Mouse (Mus musculus): Measurements from ENCODE around the gene Mxra8. TPM values are rescaled to one million over a fixed set of nuclear protein-coding genes. Genes with fewer than 3 reads are reported as not detected.

Mxra8 gene
- total and polyA plus RNA-seq, 2 experiments from 2014 or later = 57.8 to 99.5 TPM

GRCm38 (mm10) chr4:155841651-155842270 is 2.3 kb downstream of the Mxra8 start:
- Histone ChIP-seq H3K4me3 (ENCODE audit: low read depth, low read length) (peak overlapping the region; percentile 46; the same call in 1 of the 2 replicates), H3K4me2 (ENCODE audit: low read depth, low read length) (peak overlapping the region; percentile 66), H3K27ac (ENCODE audit: low read depth) (no peak overlapping the region), H3K36me3 (replicated peaks; ENCODE audit: control insufficient read depth, insufficient read depth, low read length) (no peaks in the 10 kb centered on the region), H3K27me3 (ENCODE audit: control insufficient read depth, insufficient read depth, low read length) (0 out of 2 replicates have a peak, but pooled peaks cover 6% of the 10 kb centered on the region), H3K9ac (replicated peaks; ENCODE audit: low read depth, low read length) (no peak overlapping the region), H3K4me1 (ENCODE audit: control insufficient read depth, insufficient read depth) (peaks cover 18% of the 10 kb centered on the region; the same call in 1 of the 2 replicates), H3K9me3 (replicated peaks; ENCODE audit: control insufficient read depth, low read length) (no peaks in the 10 kb centered on the region)
- TF ChIP-seq EP300 (IDR thresholded peaks at IDR 0.05; ENCODE audit: low read depth) (no peak), CTCF (IDR thresholded peaks at IDR 0.05; ENCODE audit: low read depth) (no peak)
- no peak for ATAC-seq (ENCODE audit: insufficient read depth, low read depth)
- 54% methylated on average over 38 of the region's 38 CpGs for WGBS
- DNase-seq (ENCODE audit: low spot score) = no peak

GRCm38 (mm10) chr4:155843231-155843630 is 3.8 kb downstream of the Mxra8 start:
- H3K4me1 ChIP-seq (ENCODE audit: control insufficient read depth, insufficient read depth) = peaks cover 20% of the 10 kb centered on the region
- TF ChIP-seq EP300 (IDR thresholded peaks at IDR 0.05; ENCODE audit: low read depth) = no peak
- no peak for TF ChIP-seq CTCF (IDR thresholded peaks at IDR 0.05; ENCODE audit: low read depth)

GRCm38 (mm10) chr4:155846871-155847578 is 7.5 kb downstream of the Mxra8 start, which contains the start of gene Dvl1:
TSS of gene Dvl1 (plus strand) at chr4:155847402.
- Histone ChIP-seq H3K4me1 (ENCODE audit: control insufficient read depth, insufficient read depth) (peaks cover 16% of the 10 kb centered on the region), H3K4me2 (ENCODE audit: low read depth, low read length) (peak within 1 kb of the TSS; percentile 74), H3K9ac (replicated peaks; ENCODE audit: low read depth, low read length) (peak within 1 kb of the TSS; percentile 80), H3K36me3 (replicated peaks; ENCODE audit: control insufficient read depth, insufficient read depth, low read length) (no peaks in the 10 kb centered on the region), H3K27ac (ENCODE audit: low read depth) (peak within 1 kb of the TSS; percentile 49), H3K9me3 (replicated peaks; ENCODE audit: control insufficient read depth, low read length) (no peaks in the 10 kb centered on the region), H3K27me3 (ENCODE audit: control insufficient read depth, insufficient read depth, low read length) (no peaks in the 10 kb centered on the region), H3K4me3 (ENCODE audit: low read depth, low read length) (peak within 1 kb of the TSS; percentile 63)
- ATAC-seq (ENCODE audit: insufficient read depth, low read depth) (peak; percentile 94), DNase-seq (ENCODE audit: low spot score) (peak; percentile 88)
- 2% methylated on average over 43 of the region's 65 CpGs for WGBS
- TF ChIP-seq EP300 (IDR thresholded peaks at IDR 0.05; ENCODE audit: low read depth) (no peak), CTCF (IDR thresholded peaks at IDR 0.05; ENCODE audit: low read depth) (peak; percentile 39)

More at GRCm38 (mm10) chr4:155843231-155843630, 3.8 kb downstream of the Mxra8 start:
- no peak for ATAC-seq (ENCODE audit: insufficient read depth, low read depth)
- Histone ChIP-seq H3K9ac (replicated peaks; ENCODE audit: low read depth, low read length) (no peak overlapping the region), H3K4me3 (ENCODE audit: low read depth, low read length) (no peak overlapping the region), H3K36me3 (replicated peaks; ENCODE audit: control insufficient read depth, insufficient read depth, low read length) (no peaks in the 10 kb centered on the region), H3K9me3 (replicated peaks; ENCODE audit: control insufficient read depth, low read length) (no peaks in the 10 kb centered on the region), H3K4me2 (ENCODE audit: low read depth, low read length) (no peak overlapping the region), H3K27ac (ENCODE audit: low read depth) (no peak overlapping the region), H3K27me3 (ENCODE audit: control insufficient read depth, insufficient read depth, low read length) (0 out of 2 replicates have a peak, but pooled peaks cover 6% of the 10 kb centered on the region)
- WGBS = 82% methylated on average over 5 of the region's 5 CpGs
- DNase-seq (ENCODE audit: low spot score) = no peak

DNA sequence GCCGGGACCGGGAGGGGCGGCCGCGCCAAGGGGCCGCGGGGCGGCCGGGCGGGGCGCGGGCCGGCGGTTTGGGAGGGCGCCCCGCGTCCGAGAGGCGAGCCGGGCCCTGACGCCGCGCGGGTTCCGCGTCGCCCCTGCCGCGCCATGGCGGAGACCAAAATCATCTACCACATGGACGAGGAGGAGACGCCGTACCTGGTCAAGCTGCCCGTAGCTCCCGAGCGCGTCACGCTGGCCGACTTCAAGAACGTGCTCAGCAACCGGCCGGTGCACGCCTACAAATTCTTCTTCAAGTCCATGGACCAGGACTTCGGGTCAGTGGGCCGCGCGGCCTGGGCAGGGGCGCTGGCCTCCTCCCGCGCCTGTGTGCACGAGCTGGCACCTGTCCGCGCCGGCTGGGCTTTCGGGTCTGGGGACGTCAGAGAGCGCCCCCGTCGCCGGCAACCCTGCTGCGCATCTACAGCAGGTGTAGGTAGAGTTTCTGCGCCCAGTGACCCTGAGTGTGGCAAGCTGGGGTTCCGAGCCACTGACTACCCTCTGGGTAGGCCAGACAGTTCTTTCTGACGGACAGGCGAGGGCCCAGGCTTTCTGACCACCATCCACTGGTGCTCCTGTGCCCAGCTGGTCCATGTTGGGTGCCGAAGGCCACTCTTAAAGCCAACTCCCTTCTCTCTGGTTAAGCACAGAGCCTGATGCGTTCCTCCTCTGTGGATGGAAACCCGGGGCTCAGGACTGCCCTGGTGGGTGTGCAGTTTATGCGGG is 8.3 kb downstream of the Mxra8 start:
- ATAC-seq (ENCODE audit: insufficient read depth, low read depth) (peak; percentile 46), DNase-seq (ENCODE audit: low spot score) (peak; percentile 11)
- H3K4me2 ChIP-seq (ENCODE audit: low read depth, low read length) = peak overlapping the region; percentile 74
- peak overlapping the region; percentile 49 for H3K27ac ChIP-seq (ENCODE audit: low read depth)
- no peaks in the 10 kb centered on the region for H3K36me3 ChIP-seq (replicated peaks; ENCODE audit: control insufficient read depth, insufficient read depth, low read length)
- H3K27me3 ChIP-seq (ENCODE audit: control insufficient read depth, insufficient read depth, low read length) = no peaks in the 10 kb centered on the region
- H3K4me1 ChIP-seq (ENCODE audit: control insufficient read depth, insufficient read depth) = peaks cover 16% of the 10 kb centered on the region
- H3K9ac ChIP-seq (replicated peaks; ENCODE audit: low read depth, low read length) = peak overlapping the region; percentile 80
- no peaks in the 10 kb centered on the region for H3K9me3 ChIP-seq (replicated peaks; ENCODE audit: control insufficient read depth, low read length)
- WGBS = 2% methylated on average over 55 of the region's 69 CpGs
- peak overlapping the region; percentile 63 for H3K4me3 ChIP-seq (ENCODE audit: low read depth, low read length)
- TF ChIP-seq CTCF (IDR thresholded peaks at IDR 0.05; ENCODE audit: low read depth) (no peak), EP300 (IDR thresholded peaks at IDR 0.05; ENCODE audit: low read depth) (no peak)

DNA sequence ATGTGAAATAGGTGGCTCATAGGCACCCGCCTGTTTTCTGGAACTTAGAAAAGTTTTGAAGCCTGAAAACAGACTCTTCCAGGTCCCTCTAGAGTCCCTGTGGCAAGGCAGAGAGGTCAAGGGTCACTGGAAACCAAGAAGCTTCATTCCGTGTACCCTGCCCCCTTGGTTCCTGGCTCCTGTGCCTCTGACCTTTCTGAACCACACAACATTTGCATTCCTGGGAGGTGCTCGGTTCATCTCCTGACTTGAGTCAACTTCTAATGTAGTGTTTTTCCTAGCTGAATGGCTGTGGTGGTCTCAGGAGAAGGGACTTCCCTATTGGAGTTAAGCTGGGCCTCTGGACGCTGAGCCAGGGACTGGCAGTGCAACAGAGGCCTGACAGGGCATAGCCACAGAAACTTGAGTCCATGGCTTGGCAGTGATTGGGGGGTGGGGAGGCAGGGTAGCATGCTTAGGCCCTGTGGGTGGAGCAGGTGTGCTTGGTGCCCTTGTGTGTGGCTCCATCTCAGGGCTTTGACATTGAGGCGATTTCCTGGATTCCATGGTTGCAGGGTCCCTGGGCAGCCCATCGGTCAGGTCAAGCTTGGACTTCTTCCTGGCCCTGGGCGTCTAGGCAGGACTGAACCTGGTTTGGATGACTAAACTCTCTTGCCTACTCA is 9.1 kb downstream of the Mxra8 start:
- no peaks in the 10 kb centered on the region for H3K36me3 ChIP-seq (replicated peaks; ENCODE audit: control insufficient read depth, insufficient read depth, low read length)
- H3K4me2 ChIP-seq (ENCODE audit: low read depth, low read length) = peak overlapping the region; percentile 74
- DNase-seq (ENCODE audit: low spot score) = peak; percentile 4
- no peaks in the 10 kb centered on the region for H3K9me3 ChIP-seq (replicated peaks; ENCODE audit: control insufficient read depth, low read length)
- peak overlapping the region; percentile 63 for H3K4me3 ChIP-seq (ENCODE audit: low read depth, low read length)
- ATAC-seq (ENCODE audit: insufficient read depth, low read depth) = no peak
- H3K4me1 ChIP-seq (ENCODE audit: control insufficient read depth, insufficient read depth) = peaks cover 16% of the 10 kb centered on the region
- 65% methylated on average over 7 of the region's 7 CpGs for WGBS
- H3K9ac ChIP-seq (replicated peaks; ENCODE audit: low read depth, low read length) = 0 out of 2 replicates have a peak overlapping the region, but pooled peaks have one; percentile 80
- H3K27me3 ChIP-seq (ENCODE audit: control insufficient read depth, insufficient read depth, low read length) = no peaks in the 10 kb centered on the region
- TF ChIP-seq CTCF (IDR thresholded peaks at IDR 0.05; ENCODE audit: low read depth) (no peak), EP300 (IDR thresholded peaks at IDR 0.05; ENCODE audit: low read depth) (no peak)
- H3K27ac ChIP-seq (ENCODE audit: low read depth) = no peak overlapping the region
